Mouse (Mus musculus) ES-CJ7 (cell line): ENCODE results near the gene Rsg1.

Source experiments
- DNase-seq: peaks from one replicate; pipeline ENCODE4 v3.0.0; 2011; ENCODE audit warnings: low read depth, low spot score

Rsg1 gene

DNA sequence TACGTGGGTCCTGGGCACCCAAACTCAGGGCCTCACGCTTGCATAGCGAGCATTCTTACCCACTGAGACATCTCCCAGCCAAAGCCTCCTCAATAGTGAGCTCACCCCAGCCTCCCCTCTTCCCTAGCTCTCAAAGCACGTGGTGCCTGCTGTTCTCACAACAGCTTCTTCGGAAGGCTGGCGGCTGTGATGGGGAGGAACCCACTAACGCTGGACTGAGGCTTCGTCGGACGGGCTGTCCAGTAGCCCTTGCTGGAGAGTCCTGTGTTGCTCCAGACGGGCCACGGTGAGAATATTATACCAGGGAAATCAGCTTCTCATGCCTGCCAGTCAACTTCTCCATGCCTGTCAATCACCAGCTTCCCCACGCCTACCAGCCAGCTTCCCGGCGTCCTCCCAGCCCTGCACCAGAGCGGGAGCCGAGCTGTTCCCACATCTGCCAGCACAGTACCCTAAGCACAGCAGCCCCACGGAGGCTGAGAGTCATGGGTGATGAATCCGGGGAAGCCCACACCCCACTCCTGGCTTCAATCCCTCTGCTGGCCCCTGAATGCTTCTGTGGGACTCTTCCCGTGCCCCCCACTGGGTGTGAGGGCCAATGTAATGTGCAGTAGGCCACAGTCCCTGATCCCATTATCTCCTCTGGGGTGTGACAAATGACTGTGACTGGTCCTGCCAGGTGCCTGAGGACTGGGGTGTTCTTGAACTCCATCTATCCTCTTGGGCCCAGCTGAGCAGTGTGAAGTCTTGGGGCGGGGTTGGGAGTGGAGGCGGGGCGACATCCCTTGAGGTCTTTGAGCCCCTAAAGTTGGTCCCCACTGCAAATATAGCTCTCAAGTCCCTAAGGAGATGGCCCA is 61.0 kb downstream of the Rsg1 start:
- peak; percentile 18 for DNase-seq
